In genomic region chr7:73535861-73536200, GRCm38 (mm10) we compare ENCODE assay signal across 8 mouse cellular contexts. TPM values are rescaled to one million over a fixed set of nuclear protein-coding genes. Genes with fewer than 3 reads are reported as not detected.
DNase-seq lines count a peak whose midpoint lies in the region; TF ChIP-seq lines count a peak whose summit lies in the region.
"Had no signal": no experiment of that assay in that cellular context is flagged by ENCODE, and none has a peak within 500 bp of the region (broad histone marks: within the 10 kb centered on the region; RNA-seq: fewer than 3 reads in every experiment).

No protein-coding gene starts in this region.

- dilution Hi-C loops in CH12.LX (cut with MboI; ENCODE audit: extremely low pct_ligation_motif_present, extremely low pct_unique_long_range_greater_than_20kb, low sequenced_read_pairs), result no loop called here

- H3K27me3 ChIP-seq in CH12.LX (replicated peaks), result no peaks in the 10 kb centered on the region
- no peaks in the 10 kb centered on the region for H3K27me3 ChIP-seq in limb, embryonic 10.5 days (ENCODE audit: low read depth, poor library complexity, severe bottlenecking)
- no peaks in the 10 kb centered on the region for H3K27me3 ChIP-seq in thymus, adult 2 months (ENCODE audit: control insufficient read depth, insufficient read depth, low read length)

- no peak overlapping the region for H3K27ac ChIP-seq in CH12.LX (ENCODE audit: insufficient read depth, low read depth)
- H3K27ac ChIP-seq in ES-E14 (ENCODE audit: insufficient read depth, low read depth, low read length, poor library complexity, severe bottlenecking), result peak overlapping the region; percentile 81; the same call in 1 of the 2 replicates
- H3K27ac ChIP-seq in limb, embryonic 10.5 days, result no peak overlapping the region
- no peak overlapping the region for H3K27ac ChIP-seq in thymus, adult 2 months (ENCODE audit: control insufficient read depth, insufficient read depth, low read length)

- in situ Hi-C loops in CH12.LX (cut with MboI; ENCODE audit: low pct_ligation_motif_present, low pct_unique_long_range_greater_than_20kb, low sequenced_read_pairs) (loop anchor here (5.0 kb wide), 1 partner anchor 86 kb away; no protein-coding TSS in a partner anchor), ES-E14 (cut with MboI; ENCODE audit: low sequenced_read_pairs in 2 of 2, unreplicated experiment in 2 of 2) (no loop called here)

- TF ChIP-seq RAD21 in CH12.LX (IDR thresholded peaks at IDR 0.05; ENCODE audit: low read depth, low read length), result no peak

- TF ChIP-seq EP300 in CH12.LX (IDR thresholded peaks at IDR 0.05; ENCODE audit: low read length), result no peak

- 85% methylated on average over 4 of the region's 4 CpGs for WGBS in limb, embryonic 10.5 days
- WGBS in thymus, adult 2 months, result 91% methylated on average over 4 of the region's 4 CpGs

- no peak; the same call in 1 of the 2 replicates for TF ChIP-seq POLR2A in CH12.LX (IDR thresholded peaks at IDR 0.05; ENCODE audit: low read depth, low read length)
- TF ChIP-seq POLR2A in thymus, adult 2 months (IDR thresholded peaks at IDR 0.05; ENCODE audit: control insufficient read depth, extremely low read depth, insufficient read depth, low read length, poor library complexity), result no peak

- peak; percentile 65 for DNase-seq in kidney, adult 9 months
- no peak for DNase-seq in kidney, postnatal 14 days
- no peak for DNase-seq in CH12.LX (ENCODE audit: extremely low read depth)
- DNase-seq in ES-E14 (ENCODE audit: low read depth, low spot score), result no peak
- DNase-seq in limb, embryonic 10.5 days (ENCODE audit: low spot score), result peak; percentile 23
- no peak for DNase-seq in adrenal gland, adult 2 months
- no peak for DNase-seq in thymus, adult 2 months
- DNase-seq: thymus, adult 18-20 months had no signal

- peaks cover 9 to 40% of the 10 kb centered on the region in 2 experiments for H3K36me3 ChIP-seq in CH12.LX (replicated peaks in 1 of 2; ENCODE audit: control insufficient read depth in 1 of 2, insufficient read depth in 1 of 2, low read length in 1 of 2)
- peaks cover under 1% of the 10 kb centered on the region; the same call in 1 of the 2 replicates for H3K36me3 ChIP-seq in ES-E14 (ENCODE audit: control insufficient read depth, insufficient read depth, low read length, poor library complexity, severe bottlenecking)
- peaks cover 31% of the 10 kb centered on the region; the same call in 1 of the 2 replicates for H3K36me3 ChIP-seq in limb, embryonic 10.5 days
- H3K36me3 ChIP-seq in thymus, adult 2 months (ENCODE audit: control insufficient read depth, insufficient read depth, low read length), result peaks cover 11% of the 10 kb centered on the region

- H3K9me3 ChIP-seq in CH12.LX (replicated peaks; ENCODE audit: low read length), result no peaks in the 10 kb centered on the region
- H3K9me3 ChIP-seq in ES-E14 (ENCODE audit: control insufficient read depth, insufficient read depth, low read depth, low read length), result no peaks in the 10 kb centered on the region
- H3K9me3 ChIP-seq in limb, embryonic 10.5 days (replicated peaks), result no peaks in the 10 kb centered on the region

- peak overlapping the region; percentile 99; the same call in 1 of the 2 replicates for H3K9ac ChIP-seq in CH12.LX (ENCODE audit: insufficient read depth, low read depth)
- H3K9ac ChIP-seq in ES-E14 (ENCODE audit: insufficient read depth, low read depth, low read length, poor library complexity, severe bottlenecking), result peak overlapping the region; percentile 28; the same call in 1 of the 2 replicates

- no peak for TF ChIP-seq CTCF in CH12.LX (conservative IDR thresholded peaks at IDR 0.05 in 1 of 2, IDR thresholded peaks at IDR 0.05 in 1 of 2; ENCODE audit: low read depth in 2 of 2, low read length in 2 of 2)
- TF ChIP-seq CTCF in thymus, adult 2 months (IDR thresholded peaks at IDR 0.05; ENCODE audit: borderline replicate concordance, control insufficient read depth, extremely low read depth, insufficient read depth, low read length, poor library complexity), result no peak

- H3K4me3 ChIP-seq in CH12.LX (replicated peaks in 1 of 3; ENCODE audit: low read depth in 2 of 3, low read length in 2 of 3, poor library complexity in 1 of 3) (peak overlapping the region in 1 of 3 experiments; percentile 18), ES-E14 (ENCODE audit: insufficient read depth in 1 of 2, low read depth in 1 of 2, low read length in 2 of 2, poor library complexity in 1 of 2, severe bottlenecking in 1 of 2) (peak overlapping the region; percentile 25 to 73)
- H3K4me3 ChIP-seq in limb, embryonic 10.5 days, result no peak overlapping the region
- no peak overlapping the region for H3K4me3 ChIP-seq in thymus, adult 2 months (ENCODE audit: control insufficient read depth, insufficient read depth, low read length)

- peak overlapping the region; percentile 54 for H3K4me2 ChIP-seq in CH12.LX (ENCODE audit: insufficient read depth, low read depth, poor library complexity, severe bottlenecking)

- peaks cover 73% of the 10 kb centered on the region for H3K79me2 ChIP-seq in CH12.LX (replicated peaks; ENCODE audit: control insufficient read depth, extremely low read depth, insufficient read depth, poor library complexity, severe bottlenecking)

- H3K4me1 ChIP-seq in CH12.LX (ENCODE audit: control insufficient read depth in 1 of 2, insufficient read depth in 2 of 2) (peaks cover 8 to 53% of the 10 kb centered on the region in 2 experiments; a peak in 3 of 4 replicates), ES-E14 (ENCODE audit: control insufficient read depth in 2 of 2, insufficient read depth in 2 of 2, low read length in 2 of 2, poor library complexity in 1 of 2) (peaks cover 10 to 17% of the 10 kb centered on the region in 2 experiments)
- peaks cover 48% of the 10 kb centered on the region for H3K4me1 ChIP-seq in limb, embryonic 10.5 days
- peaks cover 16% of the 10 kb centered on the region for H3K4me1 ChIP-seq in thymus, adult 2 months (replicated peaks; ENCODE audit: control insufficient read depth, insufficient read depth, low read length)

TF ChIP-seq in CH12.LX, 34 proteins besides CTCF, POLR2A, EP300 and RAD21:
- TF ChIP-seq UBTF (IDR thresholded peaks at IDR 0.05; ENCODE audit: low read depth, low read length), result no peak
- TF ChIP-seq BHLHE40 (IDR thresholded peaks at IDR 0.05; ENCODE audit: low read depth, low read length), result no peak
- no peak for TF ChIP-seq USF1 (IDR thresholded peaks at IDR 0.05; ENCODE audit: low read depth, low read length)
- TF ChIP-seq JUN (IDR thresholded peaks at IDR 0.05; ENCODE audit: insufficient read depth, low read depth, low read length), result no peak
- no peak for TF ChIP-seq E2F4 (IDR thresholded peaks at IDR 0.05; ENCODE audit: insufficient replicate concordance, low read depth, low read length)
- no peak for TF ChIP-seq MAZ (IDR thresholded peaks at IDR 0.05; ENCODE audit: low read depth, low read length)
- 0 out of 2 replicates have a peak, but pooled peaks have one; percentile 12 for TF ChIP-seq ZNF384 (IDR thresholded peaks at IDR 0.05; ENCODE audit: low read depth, low read length)
- no peak for TF ChIP-seq MAFK (IDR thresholded peaks at IDR 0.05; ENCODE audit: insufficient replicate concordance, low read length)
- TF ChIP-seq SIN3A (IDR thresholded peaks at IDR 0.05; ENCODE audit: low read length), result 0 out of 2 replicates have a peak, but pooled peaks have one; percentile 12

TF ChIP-seq in ES-E14, 5 proteins besides CTCF, POLR2A, EP300 and RAD21:
- no peak for TF ChIP-seq CHD2 (IDR thresholded peaks at IDR 0.05; ENCODE audit: low read depth, low read length)
- TF ChIP-seq ZNF384 (IDR thresholded peaks at IDR 0.05; ENCODE audit: low read depth, low read length), result peak; percentile 37; the same call in 1 of the 2 replicates

RNA-seq across cellular contexts. Expression of gene Chd2, which starts 5.8 kb away (rescaled TPM):
- 21.4 and 30.9 TPM in 2 replicates for total RNA-seq in CH12.LX (2012; rRNA removed)
- 18.2 and 23.2 TPM in 2 replicates for total RNA-seq in CH12.LX (2014; rRNA removed)
- polyA plus RNA-seq in CH12.LX (2012; ENCODE audit: insufficient read length, low read depth), result 39.3 and 42.8 TPM in 2 replicates
- total RNA-seq in ES-E14 (2012; rRNA removed), result 46.6 and 70.8 TPM in 2 replicates
- 33.7 and 53.2 TPM in 2 replicates for polyA plus RNA-seq in limb, embryonic 10.5 days (2016; fragmentation: Nextera tagmentation; extraction: Ambion mirVana)
- 10 to 100 TPM; 28.3 to 45.9 TPM for total RNA-seq in adrenal gland, adult 2 months (2021)
- 11.1 and 12.9 TPM in 2 replicates for polyA plus RNA-seq in adrenal gland, adult 2 months (2012; rRNA removed)
- polyA plus RNA-seq in thymus, adult 2 months (2012; rRNA removed), result 84.9 and 88.1 TPM in 2 replicates

Comparison
In these comparisons a context has a peak if more than half of its experiments do, and no peak if none do; other contexts are left out.
1. DNase-seq: peak in kidney, adult 9 months (single experiment) and limb, embryonic 10.5 days (single experiment); none in kidney, postnatal 14 days (single experiment), CH12.LX (single experiment), ES-E14 (single experiment), adrenal gland, adult 2 months (single experiment) and thymus, adult 2 months (single experiment).
2. H3K4me3 ChIP-seq: peak in ES-E14 (2 of 2); none in limb, embryonic 10.5 days (single experiment) and thymus, adult 2 months (single experiment).